Mouse (Mus musculus) layer of hippocampus, adult 8-10 months (tissue): ENCODE data around the gene Ppp1r15a. TPM values are rescaled to one million over a fixed set of nuclear protein-coding genes. Genes with fewer than 3 reads are reported as not detected.
"Not testable (repeated sequence)": the region's sequence is repeated elsewhere in the genome, so short reads cannot be mapped to it uniquely, and the experiment has no call there.

Experiments used
- DNase-seq, 2 experiments: peaks; one replicate each; pipeline ENCODE4 v3.0.0; 2022; ENCODE audit warnings: low spot score in 2 of 2
- total RNA-seq, 4 experiments: library from RNA; stranded (reverse); gene quantifications; 2 replicates each; pipeline ENCODE4 v1.2.4; 2022

Ppp1r15a gene
- total RNA-seq, 4 experiments from 2014 or later, result 15.2 to 24.6 (median 19.0) TPM

GRCm38 (mm10) chr7:45486158-45486557 lies 39.9 kb downstream of the Ppp1r15a start:
- no peak for DNase-seq

GRCm38 (mm10) chr7:45484985-45485384 lies 41.1 kb downstream of the Ppp1r15a start:
- not testable (repeated sequence) for DNase-seq

- DNase-seq, result no peak
Measured at GRCm38 (mm10) chr7:45482166-45482565, 43.9 kb downstream of the Ppp1r15a start.

GRCm38 (mm10) chr7:45481374-45481927 lies 44.6 kb downstream of the Ppp1r15a start, which contains the start of gene Tulp2:
Gene Tulp2 (plus strand): TSS chr7:45481877.
- peak; percentile 66 to 70 for DNase-seq

- not testable (repeated sequence) for DNase-seq
Measured at GRCm38 (mm10) chr7:45480310-45480709, 45.8 kb downstream of the Ppp1r15a start.

GRCm38 (mm10) chr7:45478774-45479173 lies 47.3 kb downstream of the Ppp1r15a start:
- no peak for DNase-seq

- peak; percentile 35 to 63 for DNase-seq
Measured at GRCm38 (mm10) chr7:45477003-45477402, 49.1 kb downstream of the Ppp1r15a start.

- no peak for DNase-seq
Measured at GRCm38 (mm10) chr7:45476453-45476852, 49.6 kb downstream of the Ppp1r15a start.

- no peak for DNase-seq
Measured at GRCm38 (mm10) chr7:45475291-45475969, 50.6 kb downstream of the Ppp1r15a start.

Other genes starting within 250 kb of the Ppp1r15a start
- gene Slc6a21, start 248.8 kb downstream of the Ppp1r15a start, total RNA-seq, result not detected
- gene Trpm4, start 192.5 kb downstream of the Ppp1r15a start, total RNA-seq, result 10 to 100 TPM; 16.0 to 25.6 (median 19.4) TPM
- under 1 TPM in 2 of 4 experiments, not detected in 2; 0.21 to 0.39 TPM for gene Hrc, start 191.0 kb downstream of the Ppp1r15a start, total RNA-seq
- 100 to 1,000 TPM; 123 to 143 (median 133) TPM for gene Ppfia3, start 159.2 kb downstream of the Ppp1r15a start, total RNA-seq
- gene Lin7b, start 155.7 kb downstream of the Ppp1r15a start, total RNA-seq, result 100 to 1,000 TPM; 131 to 156 (median 140) TPM
- gene Snrnp70, start 130.5 kb downstream of the Ppp1r15a start, total RNA-seq, result 100 to 1,000 TPM; 387 to 503 (median 439) TPM
- under 1 TPM in 1 of 4 experiments, not detected in 3; 0.14 TPM for gene Kcna7, start 120.6 kb downstream of the Ppp1r15a start, total RNA-seq
- under 1 TPM in 3 of 4 experiments, not detected in 1; 0.31 to 0.39 (median 0.31) TPM for gene Ntf5, start 112.6 kb downstream of the Ppp1r15a start, total RNA-seq
- gene Lhb, start 105.4 kb downstream of the Ppp1r15a start, total RNA-seq, result under 1 TPM in 1 of 4 experiments, not detected in 3; 0.52 TPM
- 10 to 100 TPM; 16.0 to 23.3 (median 20.2) TPM for gene Gys1, start 91.4 kb downstream of the Ppp1r15a start, total RNA-seq
- 10 to 100 TPM; 31.7 to 38.7 (median 35.4) TPM for gene Ruvbl2, start 88.2 kb downstream of the Ppp1r15a start, total RNA-seq
- 100 to 1,000 TPM; 176 to 331 (median 227) TPM for gene Ftl1, start 66.4 kb downstream of the Ppp1r15a start, total RNA-seq
- 10 to 100 TPM; 70.0 to 78.6 (median 73.2) TPM for gene Bax, start 59.4 kb downstream of the Ppp1r15a start, total RNA-seq
- gene Tulp2, start 44.4 kb downstream of the Ppp1r15a start, total RNA-seq, result not detected
- 1 to 10 TPM in 1 of 4 experiments, not detected in 3; 2.0 TPM for gene Gm45808, start 39.5 kb downstream of the Ppp1r15a start, total RNA-seq
- gene Dhdh, start 37.5 kb downstream of the Ppp1r15a start, total RNA-seq, result 1 to 10 TPM; 5.6 to 6.3 (median 6.2) TPM
- 100 to 1,000 TPM; 101 to 135 (median 117) TPM for gene Nucb1, start 15.9 kb downstream of the Ppp1r15a start, total RNA-seq
- gene Plekha4, start 62 bp upstream of the Ppp1r15a start, total RNA-seq, result 1 to 10 TPM in 3 of 4 experiments, under 1 TPM in 1; 0.80 to 1.9 (median 1.5) TPM
- not detected for gene Hsd17b14, start 28.6 kb upstream of the Ppp1r15a start, total RNA-seq
- gene Bcat2, start 43.9 kb upstream of the Ppp1r15a start, total RNA-seq, result 10 to 100 TPM; 23.2 to 33.0 (median 29.9) TPM
- gene Fgf21, start 89.2 kb upstream of the Ppp1r15a start, total RNA-seq, result not detected
- gene Fut1, start 91.0 kb upstream of the Ppp1r15a start, total RNA-seq, result under 1 TPM in 3 of 4 experiments, not detected in 1; 0.20 to 0.28 (median 0.21) TPM
- gene Izumo1, start 95.5 kb upstream of the Ppp1r15a start, total RNA-seq, result under 1 TPM in 3 of 4 experiments, not detected in 1; 0.14 to 0.27 (median 0.22) TPM
- gene Rasip1, start 101.2 kb upstream of the Ppp1r15a start, total RNA-seq, result 1 to 10 TPM; 5.8 to 7.5 (median 6.6) TPM
- 1 to 10 TPM; 1.5 to 4.4 (median 2.4) TPM for gene Mamstr, start 113.7 kb upstream of the Ppp1r15a start, total RNA-seq
- under 1 TPM in 3 of 4 experiments, not detected in 1; 0.20 to 0.27 (median 0.23) TPM for gene Fut2, start 140.1 kb upstream of the Ppp1r15a start, total RNA-seq
- gene Ntn5, start 157.8 kb upstream of the Ppp1r15a start, total RNA-seq, result 10 to 100 TPM in 3 of 4 experiments, 1 to 10 TPM in 1; 9.1 to 13.5 (median 11.6) TPM
- gene Sec1, start 168.1 kb upstream of the Ppp1r15a start, total RNA-seq, result 1 to 10 TPM; 1.6 to 4.6 (median 3.3) TPM
- 100 to 1,000 TPM; 158 to 230 (median 187) TPM for gene Car11, start 173.6 kb upstream of the Ppp1r15a start, total RNA-seq
- gene Dbp, start 178.8 kb upstream of the Ppp1r15a start, total RNA-seq, result 100 to 1,000 TPM in 2 of 4 experiments, 10 to 100 TPM in 2; 76.7 to 136 (median 109) TPM
- 100 to 1,000 TPM; 385 to 434 (median 409) TPM for gene Rpl18, start 189.2 kb upstream of the Ppp1r15a start, total RNA-seq
- gene Sphk2, start 191.7 kb upstream of the Ppp1r15a start, total RNA-seq, result 10 to 100 TPM; 28.1 to 36.7 (median 32.7) TPM
- gene Fam83e, start 194.9 kb upstream of the Ppp1r15a start, total RNA-seq, result under 1 TPM in 3 of 4 experiments, not detected in 1; 0.18 to 0.41 (median 0.19) TPM
- not detected for gene Spaca4, start 199.5 kb upstream of the Ppp1r15a start, total RNA-seq